Mouse (Mus musculus) kidney, adult 2 months (tissue): ENCODE data around the gene Thoc3.

ENCODE experiments used
- CTCF ChIP-seq: fragments of 200-500 bp; conservative IDR thresholded peaks from 2 replicates; pipeline ENCODE4 v1.5.1; 2011; ENCODE audit warnings: low read depth, mild to moderate bottlenecking, control low read depth, low read length, moderate library complexity, mixed read lengths; ENCODE audit not compliant: insufficient read depth, insufficient read length
- POLR2A ChIP-seq: fragments of 200-500 bp; IDR thresholded peaks from one replicate; pipeline ENCODE4 v1.6.1; 2011; ENCODE audit warnings: low read depth, low read length, control low read depth

- TF ChIP-seq CTCF (no peak), POLR2A (no peak)
Observed at GRCm38 (mm10) chr13:54431161-54431560, 37.5 kb downstream of the Thoc3 start.
